ENCODE assay signal across 1 mouse cellular context in genomic region chr5:125402476-125402875, GRCm38 (mm10).
TF ChIP-seq lines count a peak whose summit lies in the region.

No protein-coding gene starts in this region.

TF ChIP-seq in ES-E14, 5 proteins besides CTCF, POLR2A, EP300 and RAD21:
- no peak for TF ChIP-seq HCFC1 (IDR thresholded peaks at IDR 0.05; ENCODE audit: borderline replicate concordance, insufficient read depth, low read length)
- TF ChIP-seq ZC3H11A (IDR thresholded peaks at IDR 0.05; ENCODE audit: borderline replicate concordance, low read depth, low read length) = no peak
- TF ChIP-seq ZNF384 (IDR thresholded peaks at IDR 0.05; ENCODE audit: low read depth, low read length) = no peak
- no peak for TF ChIP-seq CHD2 (IDR thresholded peaks at IDR 0.05; ENCODE audit: low read depth, low read length)
- no peak for TF ChIP-seq MAFK (IDR thresholded peaks at IDR 0.05; ENCODE audit: insufficient read depth, low read depth, low read length)
